Mouse (Mus musculus): ENCODE measurements around the gene Sesn2.

- TF ChIP-seq CTCF (conservative IDR thresholded peaks at IDR 0.05; ENCODE audit: low read length) (no peak), NANOG (IDR thresholded peaks at IDR 0.05; ENCODE audit: borderline replicate concordance, low read length) (no peak)
These were observed 50.1 kb downstream of the Sesn2 start for GRCm38 (mm10) chr4:132460225-132460624.
